ENCODE assay signal across 8 mouse cellular contexts in the genomic region with DNA sequence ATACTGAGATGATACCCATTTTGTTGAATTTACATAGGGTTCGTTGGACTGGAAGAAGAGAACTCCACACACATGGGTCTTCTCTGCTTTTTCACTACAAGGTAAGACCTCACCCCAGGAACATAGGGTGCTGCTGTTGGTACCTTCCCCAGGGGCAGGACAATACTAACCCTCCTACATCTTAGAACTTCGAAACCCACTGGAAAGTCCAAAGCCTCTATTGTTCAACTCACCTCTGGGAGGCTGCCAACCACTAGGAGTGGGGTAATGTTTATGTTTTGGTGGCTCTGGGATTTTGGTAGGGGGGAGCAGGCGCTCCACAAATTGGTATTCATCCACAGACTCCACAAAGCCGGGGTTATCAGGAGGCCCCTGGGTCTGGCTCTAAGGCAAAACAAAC. TPM values are rescaled to one million over a fixed set of nuclear protein-coding genes. Genes with fewer than 3 reads are reported as not detected.
DNase-seq lines count a peak whose midpoint lies in the region; ATAC-seq lines count a peak whose summit lies in the region.

No protein-coding gene starts in this region.

- peak overlapping the region; percentile 91 for H3K4me3 ChIP-seq in liver, embryonic 11.5 days (ENCODE audit: low read depth, low read length)
- peak overlapping the region; percentile 97 for H3K4me3 ChIP-seq in embryonic facial prominence, embryonic 15.5 days (replicated peaks)
- peak overlapping the region; percentile 92 for H3K4me3 ChIP-seq in intestine, embryonic 14.5 days (ENCODE audit: low read depth, low read length)
- H3K4me3 ChIP-seq in neural tube, embryonic 12.5 days, result peak overlapping the region; percentile 85

- H3K36me3 ChIP-seq in liver, embryonic 11.5 days (ENCODE audit: control insufficient read depth, insufficient read depth, low read length), result peaks cover 45% of the 10 kb centered on the region
- H3K36me3 ChIP-seq in embryonic facial prominence, embryonic 15.5 days, result peaks cover 55% of the 10 kb centered on the region
- H3K36me3 ChIP-seq in intestine, embryonic 14.5 days (ENCODE audit: control insufficient read depth, insufficient read depth, low read length), result peaks cover 64% of the 10 kb centered on the region
- H3K36me3 ChIP-seq in neural tube, embryonic 12.5 days, result peaks cover 53% of the 10 kb centered on the region

- peak overlapping the region; percentile 97 for H3K9ac ChIP-seq in liver, embryonic 11.5 days (ENCODE audit: low read depth, low read length)
- peak overlapping the region; percentile 95 for H3K9ac ChIP-seq in embryonic facial prominence, embryonic 15.5 days
- H3K9ac ChIP-seq in intestine, embryonic 14.5 days (ENCODE audit: low read length), result peak overlapping the region; percentile 71
- H3K9ac ChIP-seq in neural tube, embryonic 12.5 days, result peak overlapping the region; percentile 83

- DNase-seq in liver, embryonic 11.5 days (ENCODE audit: low spot score), result no peak
- DNase-seq in liver, result no peak
- DNase-seq in intestine, embryonic 14.5 days (ENCODE audit: low spot score), result no peak
- no peak for DNase-seq in gastrocnemius, postnatal 14 days
- DNase-seq in natural killer cell, adult 2 months (ENCODE audit: low spot score in 2 of 2), result no peak
- no peak for DNase-seq in gastrocnemius, adult 8-10 months (ENCODE audit: low spot score in 2 of 2)

- H3K9me3 ChIP-seq in liver, embryonic 11.5 days (ENCODE audit: control insufficient read depth, low read length), result no peaks in the 10 kb centered on the region
- H3K9me3 ChIP-seq in embryonic facial prominence, embryonic 15.5 days (replicated peaks), result no peaks in the 10 kb centered on the region
- H3K9me3 ChIP-seq in intestine, embryonic 14.5 days (ENCODE audit: control insufficient read depth, low read length), result no peaks in the 10 kb centered on the region
- H3K9me3 ChIP-seq in neural tube, embryonic 12.5 days, result no peaks in the 10 kb centered on the region

- H3K4me2 ChIP-seq in liver, embryonic 11.5 days, result peak overlapping the region; percentile 80
- H3K4me2 ChIP-seq in embryonic facial prominence, embryonic 15.5 days (replicated peaks), result peak overlapping the region; percentile 80
- peak overlapping the region; percentile 89 for H3K4me2 ChIP-seq in intestine, embryonic 14.5 days (ENCODE audit: low read length)
- peak overlapping the region; percentile 84 for H3K4me2 ChIP-seq in neural tube, embryonic 12.5 days (replicated peaks)

- H3K4me1 ChIP-seq in liver, embryonic 11.5 days (replicated peaks; ENCODE audit: control insufficient read depth, insufficient read depth, low read length), result peaks cover 13% of the 10 kb centered on the region; the same call in 1 of the 2 replicates
- H3K4me1 ChIP-seq in embryonic facial prominence, embryonic 15.5 days, result peaks cover 24% of the 10 kb centered on the region
- peaks cover 16% of the 10 kb centered on the region for H3K4me1 ChIP-seq in intestine, embryonic 14.5 days (replicated peaks; ENCODE audit: control insufficient read depth, insufficient read depth, low read length)
- H3K4me1 ChIP-seq in neural tube, embryonic 12.5 days, result peaks cover 25% of the 10 kb centered on the region

- intact Hi-C loops in gastrocnemius, postnatal 14 days (cut with DNase I; ENCODE audit: low total_unique reads), result no loop called here

- no peak overlapping the region for H3K27ac ChIP-seq in liver, embryonic 11.5 days (ENCODE audit: low read depth, low read length)
- H3K27ac ChIP-seq in embryonic facial prominence, embryonic 15.5 days (replicated peaks), result no peak overlapping the region
- no peak overlapping the region for H3K27ac ChIP-seq in intestine, embryonic 14.5 days (ENCODE audit: low read depth)
- H3K27ac ChIP-seq in neural tube, embryonic 12.5 days, result no peak overlapping the region

- ATAC-seq in liver, embryonic 11.5 days (replicated peaks; ENCODE audit: low FRiP score), result no peak
- no peak for ATAC-seq in embryonic facial prominence, embryonic 15.5 days (ENCODE audit: insufficient number of reproducible peaks, low FRiP score, low TSS enrichment, low read depth)
- ATAC-seq in intestine, embryonic 14.5 days (replicated peaks; ENCODE audit: low FRiP score, low TSS enrichment, low read depth), result no peak
- ATAC-seq in neural tube, embryonic 12.5 days (ENCODE audit: low FRiP score, low read depth), result no peak

- 58% methylated on average over 4 of the region's 4 CpGs for WGBS in liver, embryonic 11.5 days
- 53% methylated on average over 4 of the region's 4 CpGs for WGBS in embryonic facial prominence, embryonic 15.5 days
- 58% methylated on average over 4 of the region's 4 CpGs for WGBS in intestine, embryonic 14.5 days
- WGBS in neural tube, embryonic 12.5 days, result 68% methylated on average over 4 of the region's 4 CpGs

- H3K27me3 ChIP-seq in liver, embryonic 11.5 days (replicated peaks; ENCODE audit: control insufficient read depth, insufficient read depth, low read length), result no peaks in the 10 kb centered on the region
- H3K27me3 ChIP-seq in embryonic facial prominence, embryonic 15.5 days, result no peaks in the 10 kb centered on the region
- no peaks in the 10 kb centered on the region for H3K27me3 ChIP-seq in intestine, embryonic 14.5 days (replicated peaks; ENCODE audit: control insufficient read depth, insufficient read depth, low read length)
- H3K27me3 ChIP-seq in neural tube, embryonic 12.5 days (replicated peaks), result no peaks in the 10 kb centered on the region

RNA-seq across cellular contexts. Expression of gene Mrpl49, which starts 0.9 kb away (rescaled TPM):
- 84.5 and 93.9 TPM in 2 replicates for polyA plus RNA-seq in liver, embryonic 11.5 days (2014; fragmentation: Nextera tagmentation; extraction: Ambion mirVana)
- polyA plus RNA-seq in embryonic facial prominence, embryonic 15.5 days (2015; fragmentation: Nextera tagmentation; extraction: Ambion mirVana), result 66.8 and 67.1 TPM in 2 replicates
- polyA plus RNA-seq in intestine, embryonic 14.5 days (2014; fragmentation: Nextera tagmentation; extraction: Ambion mirVana), result 82.1 and 82.5 TPM in 2 replicates
- polyA plus RNA-seq in neural tube, embryonic 12.5 days (2016; fragmentation: Nextera tagmentation; extraction: Ambion mirVana), result 66.0 and 68.6 TPM in 2 replicates
- 10 to 100 TPM; 29.1 to 30.6 TPM for total RNA-seq in gastrocnemius, postnatal 14 days (2021)
- total RNA-seq in gastrocnemius, adult 8-10 months (2022), result 10 to 100 TPM; 21.2 to 23.0 (median 22.3) TPM

RNA-seq across cellular contexts. Expression of gene Fau, which starts 0.9 kb away (rescaled TPM):
- polyA plus RNA-seq in liver, embryonic 11.5 days (2014; fragmentation: Nextera tagmentation; extraction: Ambion mirVana), result 1,022 and 1,135 TPM in 2 replicates
- 809 and 853 TPM in 2 replicates for polyA plus RNA-seq in embryonic facial prominence, embryonic 15.5 days (2015; fragmentation: Nextera tagmentation; extraction: Ambion mirVana)
- 1,017 and 1,054 TPM in 2 replicates for polyA plus RNA-seq in intestine, embryonic 14.5 days (2014; fragmentation: Nextera tagmentation; extraction: Ambion mirVana)
- polyA plus RNA-seq in neural tube, embryonic 12.5 days (2016; fragmentation: Nextera tagmentation; extraction: Ambion mirVana), result 635 and 643 TPM in 2 replicates
- total RNA-seq in gastrocnemius, postnatal 14 days (2021), result 100 to 1,000 TPM; 481 to 546 TPM
- total RNA-seq in gastrocnemius, adult 8-10 months (2022), result 100 to 1,000 TPM; 428 to 532 (median 479) TPM

RNA-seq across cellular contexts. Expression of gene Znhit2, which starts 4.3 kb away (rescaled TPM):
- polyA plus RNA-seq in liver, embryonic 11.5 days (2014; fragmentation: Nextera tagmentation; extraction: Ambion mirVana), result 38.7 and 42.3 TPM in 2 replicates
- 37.1 and 41.1 TPM in 2 replicates for polyA plus RNA-seq in embryonic facial prominence, embryonic 15.5 days (2015; fragmentation: Nextera tagmentation; extraction: Ambion mirVana)
- polyA plus RNA-seq in intestine, embryonic 14.5 days (2014; fragmentation: Nextera tagmentation; extraction: Ambion mirVana), result 33.8 and 38.3 TPM in 2 replicates
- 34.3 and 38.2 TPM in 2 replicates for polyA plus RNA-seq in neural tube, embryonic 12.5 days (2016; fragmentation: Nextera tagmentation; extraction: Ambion mirVana)
- total RNA-seq in gastrocnemius, postnatal 14 days (2021), result 1 to 10 TPM; 9.2 to 9.9 TPM
- total RNA-seq in gastrocnemius, adult 8-10 months (2022), result 10 to 100 TPM; 10.2 to 11.3 (median 11.0) TPM

RNA-seq across cellular contexts. Expression of gene Syvn1, which starts 10.3 kb away (rescaled TPM):
- polyA plus RNA-seq in liver, embryonic 11.5 days (2014; fragmentation: Nextera tagmentation; extraction: Ambion mirVana), result 30.7 and 33.7 TPM in 2 replicates
- polyA plus RNA-seq in embryonic facial prominence, embryonic 15.5 days (2015; fragmentation: Nextera tagmentation; extraction: Ambion mirVana), result 34.2 and 39.8 TPM in 2 replicates
- 24.5 and 28.1 TPM in 2 replicates for polyA plus RNA-seq in intestine, embryonic 14.5 days (2014; fragmentation: Nextera tagmentation; extraction: Ambion mirVana)
- polyA plus RNA-seq in neural tube, embryonic 12.5 days (2016; fragmentation: Nextera tagmentation; extraction: Ambion mirVana), result 33.2 and 35.2 TPM in 2 replicates
- 10 to 100 TPM; 13.5 to 15.9 TPM for total RNA-seq in gastrocnemius, postnatal 14 days (2021)
- 10 to 100 TPM; 14.5 to 19.6 (median 18.7) TPM for total RNA-seq in gastrocnemius, adult 8-10 months (2022)

RNA-seq across cellular contexts. Expression of gene Tm7sf2, which starts 11.5 kb away (rescaled TPM):
- 28.6 and 30.8 TPM in 2 replicates for polyA plus RNA-seq in liver, embryonic 11.5 days (2014; fragmentation: Nextera tagmentation; extraction: Ambion mirVana)
- 21.7 and 24.6 TPM in 2 replicates for polyA plus RNA-seq in embryonic facial prominence, embryonic 15.5 days (2015; fragmentation: Nextera tagmentation; extraction: Ambion mirVana)
- 30.6 and 31.4 TPM in 2 replicates for polyA plus RNA-seq in intestine, embryonic 14.5 days (2014; fragmentation: Nextera tagmentation; extraction: Ambion mirVana)
- 44.3 and 45.9 TPM in 2 replicates for polyA plus RNA-seq in neural tube, embryonic 12.5 days (2016; fragmentation: Nextera tagmentation; extraction: Ambion mirVana)
- 1 to 10 TPM; 3.7 to 4.5 TPM for total RNA-seq in gastrocnemius, postnatal 14 days (2021)
- total RNA-seq in gastrocnemius, adult 8-10 months (2022), result 1 to 10 TPM; 2.5 to 5.5 (median 4.0) TPM
